14 mouse cellular contexts compared by ENCODE assay signal in the genomic region with DNA sequence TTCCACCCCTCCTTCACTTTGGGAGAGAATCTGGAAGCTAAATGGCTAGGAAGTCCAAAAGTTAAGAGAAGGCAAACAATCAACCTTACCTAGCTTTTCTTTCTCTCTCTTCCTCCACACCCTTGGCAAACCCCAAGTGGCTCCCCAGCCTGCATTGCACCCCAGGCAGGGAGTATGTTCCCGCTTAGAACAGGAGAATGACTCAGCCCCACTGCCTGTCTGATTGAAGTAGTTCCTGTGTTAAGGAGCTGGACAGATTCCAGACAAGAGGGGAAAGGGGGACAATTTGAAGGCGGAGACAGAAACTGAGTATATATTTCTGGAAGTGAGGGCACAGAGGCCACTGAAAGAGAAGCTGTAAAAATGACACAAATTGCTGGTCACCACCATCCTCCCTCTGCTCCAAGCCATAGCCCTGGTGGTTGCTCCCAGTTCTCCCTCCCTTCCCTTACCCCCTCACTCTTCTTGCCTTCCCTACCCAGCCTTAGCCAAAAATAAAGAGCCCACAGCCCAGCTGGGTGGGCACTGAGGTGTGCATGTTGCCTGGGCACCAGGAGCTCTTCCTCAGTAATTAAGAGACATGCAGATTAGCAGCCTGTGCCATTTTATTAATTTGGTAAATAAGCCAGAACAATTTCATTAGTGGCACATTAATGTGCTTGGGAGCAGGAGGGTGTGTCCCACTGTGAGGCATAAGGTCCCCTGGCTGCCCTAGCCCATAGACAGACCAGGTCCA. TPM values are rescaled to one million over a fixed set of nuclear protein-coding genes. Genes with fewer than 3 reads are reported as not detected.
DNase-seq lines count a peak whose midpoint lies in the region; ATAC-seq and TF ChIP-seq lines count a peak whose summit lies in the region.
"Had no signal": no experiment of that assay in that cellular context is flagged by ENCODE, and none has a peak within 500 bp of the region (broad histone marks: within the 10 kb centered on the region; RNA-seq: fewer than 3 reads in every experiment).

No protein-coding gene starts in this region.

- DNase-seq in midbrain, embryonic 11.5 days (ENCODE audit: low spot score, missing footprints) = peak; percentile 19
- DNase-seq in midbrain, postnatal 0 days (ENCODE audit: low spot score) = no peak
- DNase-seq in lung, postnatal 0 days (ENCODE audit: low spot score) = peak; percentile 73
- DNase-seq in stomach, postnatal 0 days (ENCODE audit: low spot score) = peak; percentile 82
- no peak for DNase-seq in urinary bladder, postnatal 25 days (ENCODE audit: low spot score)
- DNase-seq: cerebellum, postnatal 36 days; gastrocnemius, postnatal 14 days; thymus, postnatal 36 days had no signal

- no peak overlapping the region for H3K9ac ChIP-seq in heart, embryonic 16.5 days (ENCODE audit: low read length)
- no peak overlapping the region for H3K9ac ChIP-seq in heart, embryonic 11.5 days (ENCODE audit: low read depth, low read length)
- no peak overlapping the region for H3K9ac ChIP-seq in midbrain, embryonic 11.5 days (ENCODE audit: low read length)
- H3K9ac ChIP-seq in midbrain, postnatal 0 days (replicated peaks; ENCODE audit: low read length, poor library complexity, severe bottlenecking) = no peak overlapping the region
- H3K9ac ChIP-seq in lung, postnatal 0 days (replicated peaks; ENCODE audit: low read depth) = no peak overlapping the region
- no peak overlapping the region for H3K9ac ChIP-seq in stomach, postnatal 0 days (ENCODE audit: low read length)
- H3K9ac ChIP-seq: hindbrain, embryonic 15.5 days; limb, embryonic 15.5 days had no signal

- peaks cover 10% of the 10 kb centered on the region for H3K4me1 ChIP-seq in heart, embryonic 16.5 days (ENCODE audit: control insufficient read depth, insufficient read depth, low read length)
- H3K4me1 ChIP-seq in heart, embryonic 11.5 days (ENCODE audit: control insufficient read depth, insufficient read depth, low read length) = peaks cover 10% of the 10 kb centered on the region
- H3K4me1 ChIP-seq in midbrain, embryonic 11.5 days (ENCODE audit: control insufficient read depth, insufficient read depth, low read length) = no peaks in the 10 kb centered on the region
- H3K4me1 ChIP-seq in midbrain, postnatal 0 days (ENCODE audit: insufficient read depth, low read length) = peaks cover 12% of the 10 kb centered on the region
- peaks cover 11% of the 10 kb centered on the region; the same call in 1 of the 2 replicates for H3K4me1 ChIP-seq in lung, postnatal 0 days (ENCODE audit: insufficient read depth, low read depth, low read length)
- peaks cover 5% of the 10 kb centered on the region; the same call in 1 of the 2 replicates for H3K4me1 ChIP-seq in stomach, postnatal 0 days (replicated peaks; ENCODE audit: control insufficient read depth, insufficient read depth)

- 23% methylated on average over 2 of the region's 2 CpGs for WGBS in heart, embryonic 16.5 days
- 36% methylated on average over 2 of the region's 2 CpGs for WGBS in heart, embryonic 11.5 days (ENCODE audit: insufficient replicate concordance)
- WGBS in midbrain, embryonic 11.5 days = 87% methylated on average over 2 of the region's 2 CpGs
- WGBS in midbrain, postnatal 0 days = 68% methylated on average over 2 of the region's 2 CpGs
- WGBS in lung, postnatal 0 days = 7% methylated on average over 2 of the region's 2 CpGs
- 31% methylated on average over 2 of the region's 2 CpGs for WGBS in stomach, postnatal 0 days

- H3K36me3 ChIP-seq in heart, embryonic 16.5 days (ENCODE audit: control insufficient read depth, insufficient read depth) = no peaks in the 10 kb centered on the region
- H3K36me3 ChIP-seq in heart, embryonic 11.5 days (ENCODE audit: control insufficient read depth, insufficient read depth, low read length) = no peaks in the 10 kb centered on the region
- no peaks in the 10 kb centered on the region for H3K36me3 ChIP-seq in midbrain, embryonic 11.5 days (ENCODE audit: control insufficient read depth, insufficient read depth, low read length)
- no peaks in the 10 kb centered on the region for H3K36me3 ChIP-seq in midbrain, postnatal 0 days (ENCODE audit: insufficient read depth, low read length)
- H3K36me3 ChIP-seq in lung, postnatal 0 days (ENCODE audit: insufficient read depth, low read length) = no peaks in the 10 kb centered on the region
- no peaks in the 10 kb centered on the region for H3K36me3 ChIP-seq in stomach, postnatal 0 days (ENCODE audit: control insufficient read depth, insufficient read depth, low read length)
- H3K36me3 ChIP-seq: hindbrain, embryonic 15.5 days; limb, embryonic 15.5 days; midbrain, embryonic 10.5 days had no signal

- no peak overlapping the region for H3K27ac ChIP-seq in heart, embryonic 16.5 days (ENCODE audit: low read length)
- no peak overlapping the region for H3K27ac ChIP-seq in heart, embryonic 11.5 days (ENCODE audit: low read depth, low read length)
- H3K27ac ChIP-seq in midbrain, embryonic 11.5 days (ENCODE audit: low read depth, low read length) = no peak overlapping the region
- H3K27ac ChIP-seq in midbrain, postnatal 0 days (ENCODE audit: low read depth, low read length) = no peak overlapping the region
- no peak overlapping the region for H3K27ac ChIP-seq in lung, postnatal 0 days (ENCODE audit: low read length)
- peak overlapping the region; percentile 79 for H3K27ac ChIP-seq in stomach, postnatal 0 days (replicated peaks)
- H3K27ac ChIP-seq: hindbrain, embryonic 15.5 days; limb, embryonic 15.5 days; midbrain, embryonic 10.5 days had no signal

- no peak overlapping the region for H3K4me2 ChIP-seq in heart, embryonic 16.5 days (ENCODE audit: low read depth, low read length)
- no peak overlapping the region for H3K4me2 ChIP-seq in heart, embryonic 11.5 days
- H3K4me2 ChIP-seq in midbrain, embryonic 11.5 days = no peak overlapping the region
- no peak overlapping the region for H3K4me2 ChIP-seq in midbrain, postnatal 0 days (ENCODE audit: low read depth, low read length, poor library complexity, severe bottlenecking)
- no peak overlapping the region for H3K4me2 ChIP-seq in lung, postnatal 0 days (replicated peaks; ENCODE audit: low read depth, low read length)
- no peak overlapping the region for H3K4me2 ChIP-seq in stomach, postnatal 0 days (replicated peaks; ENCODE audit: low read depth)
- H3K4me2 ChIP-seq: hindbrain, embryonic 15.5 days; limb, embryonic 15.5 days had no signal

- 0 out of 2 replicates have a peak, but pooled peaks have one; percentile 53 for ATAC-seq in heart, embryonic 16.5 days (replicated peaks; ENCODE audit: extremely low read depth, insufficient read depth, low FRiP score)
- no peak for ATAC-seq in heart, embryonic 11.5 days (replicated peaks; ENCODE audit: insufficient number of reproducible peaks, low FRiP score, low TSS enrichment)
- no peak for ATAC-seq in midbrain, embryonic 11.5 days (ENCODE audit: low FRiP score)
- ATAC-seq in midbrain, postnatal 0 days (ENCODE audit: low FRiP score) = no peak
- peak; percentile 68 for ATAC-seq in lung, postnatal 0 days
- peak; percentile 92 for ATAC-seq in stomach, postnatal 0 days (ENCODE audit: low FRiP score, low TSS enrichment)
- no peak for ATAC-seq in erythroid progenitor cell, adult 5-6 weeks (replicated peaks; ENCODE audit: low FRiP score, poor library complexity, severe bottlenecking)

- H3K27me3 ChIP-seq in heart, embryonic 16.5 days (ENCODE audit: control insufficient read depth, insufficient read depth, low read length) = no peaks in the 10 kb centered on the region
- H3K27me3 ChIP-seq in heart, embryonic 11.5 days (ENCODE audit: control insufficient read depth, insufficient read depth, low read length) = no peaks in the 10 kb centered on the region
- H3K27me3 ChIP-seq in midbrain, embryonic 11.5 days (ENCODE audit: control insufficient read depth, insufficient read depth, low read length) = no peaks in the 10 kb centered on the region
- no peaks in the 10 kb centered on the region; the same call in 1 of the 2 replicates for H3K27me3 ChIP-seq in midbrain, postnatal 0 days (ENCODE audit: insufficient read depth, low read length)
- no peaks in the 10 kb centered on the region for H3K27me3 ChIP-seq in lung, postnatal 0 days (replicated peaks; ENCODE audit: insufficient read depth, low read length)
- no peaks in the 10 kb centered on the region for H3K27me3 ChIP-seq in stomach, postnatal 0 days (ENCODE audit: control insufficient read depth, insufficient read depth, low read length)
- H3K27me3 ChIP-seq: hindbrain, embryonic 15.5 days; limb, embryonic 15.5 days had no signal

- H3K4me3 ChIP-seq in heart, embryonic 16.5 days (ENCODE audit: low read length) = no peak overlapping the region
- H3K4me3 ChIP-seq in heart, embryonic 11.5 days (ENCODE audit: low read depth, low read length) = no peak overlapping the region
- no peak overlapping the region for H3K4me3 ChIP-seq in midbrain, embryonic 11.5 days (ENCODE audit: low read depth, low read length)
- H3K4me3 ChIP-seq in midbrain, postnatal 0 days (ENCODE audit: low read depth, low read length) = no peak overlapping the region
- no peak overlapping the region for H3K4me3 ChIP-seq in lung, postnatal 0 days (ENCODE audit: low read depth, low read length)
- no peak overlapping the region for H3K4me3 ChIP-seq in stomach, postnatal 0 days (ENCODE audit: low read depth, low read length)
- H3K4me3 ChIP-seq: hindbrain, embryonic 15.5 days; limb, embryonic 15.5 days; midbrain, embryonic 10.5 days had no signal

- no peaks in the 10 kb centered on the region for H3K9me3 ChIP-seq in heart, embryonic 16.5 days (replicated peaks; ENCODE audit: control insufficient read depth, low read length)
- no peaks in the 10 kb centered on the region for H3K9me3 ChIP-seq in heart, embryonic 11.5 days (replicated peaks; ENCODE audit: control insufficient read depth, low read length)
- H3K9me3 ChIP-seq in midbrain, embryonic 11.5 days (ENCODE audit: control insufficient read depth, low read length) = no peaks in the 10 kb centered on the region
- no peaks in the 10 kb centered on the region for H3K9me3 ChIP-seq in midbrain, postnatal 0 days (ENCODE audit: low read length)
- no peaks in the 10 kb centered on the region for H3K9me3 ChIP-seq in lung, postnatal 0 days (ENCODE audit: low read length)
- no peaks in the 10 kb centered on the region for H3K9me3 ChIP-seq in stomach, postnatal 0 days (ENCODE audit: control insufficient read depth, low read length)
- H3K9me3 ChIP-seq: hindbrain, embryonic 15.5 days; limb, embryonic 15.5 days; midbrain, embryonic 10.5 days had no signal

- no peak for TF ChIP-seq CTCF in midbrain, postnatal 0 days (IDR thresholded peaks at IDR 0.05)
- no peak for TF ChIP-seq CTCF in lung, postnatal 0 days (IDR thresholded peaks at IDR 0.05)
- TF ChIP-seq CTCF in stomach, postnatal 0 days (IDR thresholded peaks at IDR 0.05; ENCODE audit: low read depth) = no peak

- no peak for TF ChIP-seq EP300 in lung, postnatal 0 days (IDR thresholded peaks at IDR 0.05)
- TF ChIP-seq EP300 in stomach, postnatal 0 days (optimal IDR thresholded peaks at IDR 0.05) = no peak

RNA-seq across cellular contexts. Expression of a gene that starts 36.1 kb away (rescaled TPM):
- 0.22 and 0.27 TPM in 2 replicates for polyA plus RNA-seq in heart, embryonic 16.5 days (2015; fragmentation: Nextera tagmentation; extraction: Ambion mirVana)
- 1.1 TPM in 2 replicates for polyA plus RNA-seq in heart, embryonic 11.5 days (2014; fragmentation: Nextera tagmentation; extraction: Ambion mirVana)
- polyA plus RNA-seq in midbrain, embryonic 11.5 days (2014; fragmentation: Nextera tagmentation; extraction: Ambion mirVana) = 2.2 and 2.7 TPM in 2 replicates
- 45.0 and 61.2 TPM in 2 replicates for total RNA-seq in midbrain, postnatal 0 days (2014; rRNA removed)
- 5.8 and 5.9 TPM in 2 replicates for polyA plus RNA-seq in midbrain, postnatal 0 days (2015; fragmentation: Nextera tagmentation; extraction: Ambion mirVana)
- 0.35 TPM in 2 replicates for polyA plus RNA-seq in lung, postnatal 0 days (2015; fragmentation: Nextera tagmentation; extraction: Ambion mirVana)
- polyA plus RNA-seq in stomach, postnatal 0 days (2015; fragmentation: Nextera tagmentation; extraction: Ambion mirVana) = 0.51 and 0.62 TPM in 2 replicates
- total RNA-seq in erythroid progenitor cell, adult 5-6 weeks (2015; ENCODE audit: low replicate concordance) = not detected in 2 replicates
- total RNA-seq in erythroid progenitor cell, adult 5-6 weeks (2017; ENCODE audit: low replicate concordance) = not detected in 2 replicates

Comparison
In these comparisons a context has a peak if more than half of its experiments do, and no peak if none do; other contexts are left out.
1. ATAC-seq: peak in heart, embryonic 16.5 days (single experiment), lung, postnatal 0 days (single experiment) and stomach, postnatal 0 days (single experiment); none in heart, embryonic 11.5 days (single experiment), midbrain, embryonic 11.5 days (single experiment), midbrain, postnatal 0 days (single experiment) and erythroid progenitor cell, adult 5-6 weeks (single experiment).
2. DNase-seq: peak in midbrain, embryonic 11.5 days (single experiment), lung, postnatal 0 days (single experiment) and stomach, postnatal 0 days (single experiment); none in midbrain, postnatal 0 days (single experiment) and urinary bladder, postnatal 25 days (single experiment).